Mouse (Mus musculus) bone marrow, adult 2 months (tissue): Measurements from ENCODE around the gene Pawr.

ENCODE experiments used
- CTCF ChIP-seq: fragments of 200-500 bp; IDR thresholded peaks from 2 replicates; pipeline ENCODE4 v1.5.1; 2011; ENCODE audit warnings: low read length, control low read depth; ENCODE audit not compliant: control insufficient read depth, insufficient read depth
- POLR2A ChIP-seq: fragments of 200-500 bp; IDR thresholded peaks from 2 replicates; pipeline ENCODE4 v1.6.1; 2011; ENCODE audit warnings: low read depth, mild to moderate bottlenecking, control low read depth, low read length, borderline replicate concordance; ENCODE audit not compliant: control insufficient read depth

- TF ChIP-seq CTCF = no peak
- TF ChIP-seq POLR2A = no peak
Observed at GRCm38 (mm10) chr10:108408986-108409385, 77.1 kb downstream of the Pawr start.
